Mouse (Mus musculus) heart, postnatal 14 days (tissue): Measurements from ENCODE around the gene Arpc3. TPM values are rescaled to one million over a fixed set of nuclear protein-coding genes. Genes with fewer than 3 reads are reported as not detected.
"Not testable (repeated sequence)": the region's sequence is repeated elsewhere in the genome, so short reads cannot be mapped to it uniquely, and the experiment has no call there.

ENCODE experiments used
- DNase-seq, 2 experiments: peaks; one replicate each; pipeline ENCODE4 v3.0.0; 2021 to 2022
- intact Hi-C: fragments of 180-260 bp; cut with DNase I; formaldehyde crosslinking; loops from one replicate; pipeline ENCODE4 v1.15.1; 2025
- total RNA-seq, 2 experiments: library from RNA; stranded (reverse); gene quantifications; 2 replicates each; pipeline ENCODE4 v1.2.3; 2021

The Arpc3 gene
- total RNA-seq, 2 experiments from 2014 or later, result 104 to 115 TPM

GRCm38 (mm10) chr5:122423083-122423482 lies 31.4 kb downstream of the Arpc3 start:
- intact Hi-C loops, result loop anchor here (5.0 kb wide), 1 partner anchor 304 kb away; no protein-coding TSS in a partner anchor
- DNase-seq, result no peak

DNA sequence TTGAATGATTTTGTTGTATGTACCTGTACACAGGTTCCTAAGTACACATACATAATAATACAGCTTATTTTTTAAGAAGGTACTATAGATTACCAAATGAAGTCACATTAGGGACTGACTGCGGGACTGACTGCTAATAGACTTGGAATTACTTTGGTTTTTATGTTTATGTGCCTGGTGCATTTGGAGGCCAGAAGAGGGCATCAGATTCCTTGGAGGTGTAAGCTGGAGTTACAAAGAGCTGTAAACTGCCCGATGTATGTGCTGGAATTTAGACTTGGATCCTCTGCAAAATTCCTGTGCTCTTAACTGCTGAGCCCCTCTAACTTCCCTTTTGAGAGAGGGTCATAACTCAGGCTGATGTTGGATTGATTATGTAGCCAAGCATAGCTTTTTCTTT lies 33.9 kb downstream of the Arpc3 start:
- intact Hi-C loops, result no loop called here
- DNase-seq, result no peak

- intact Hi-C loops, result no loop called here
- DNase-seq, result no peak
These were observed 38.5 kb downstream of the Arpc3 start for GRCm38 (mm10) chr5:122430036-122430775.

GRCm38 (mm10) chr5:122431221-122431620 lies 39.5 kb downstream of the Arpc3 start:
- intact Hi-C loops, result no loop called here
- no peak for DNase-seq

GRCm38 (mm10) chr5:122434541-122434940 lies 42.9 kb downstream of the Arpc3 start:
- intact Hi-C loops, result no loop called here
- no peak for DNase-seq

GRCm38 (mm10) chr5:122439400-122440094 lies 47.9 kb downstream of the Arpc3 start:
- intact Hi-C loops, result no loop called here
- peak; percentile 46 to 58 for DNase-seq

DNA sequence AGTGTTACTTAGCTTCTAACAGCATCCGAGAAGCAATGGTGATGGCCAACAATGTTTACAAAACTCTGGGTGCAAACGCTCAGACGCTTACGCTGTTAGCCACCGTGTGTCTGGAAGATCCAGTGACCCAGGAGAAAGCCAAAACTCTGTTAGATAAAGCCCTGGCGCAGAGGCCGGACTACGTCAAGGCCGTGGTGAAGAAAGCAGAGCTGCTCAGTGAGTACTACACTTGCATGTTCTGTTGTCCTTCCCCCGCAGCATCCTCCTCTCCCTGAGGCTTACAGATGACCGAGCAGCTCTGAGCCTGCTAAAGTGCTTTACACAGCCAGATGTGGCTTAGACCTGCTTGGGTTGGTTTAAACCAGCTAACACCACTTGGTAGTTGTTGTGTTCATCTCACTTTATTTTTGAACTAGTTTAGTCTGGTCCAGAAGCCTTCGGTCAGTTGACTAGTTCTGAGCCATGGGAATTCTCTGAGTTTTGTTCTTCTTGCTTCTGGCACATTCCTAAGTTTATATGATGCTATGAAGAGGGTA lies 48.5 kb downstream of the Arpc3 start:
- peak; percentile 58 to 65 for DNase-seq
- intact Hi-C loops, result no loop called here

DNA sequence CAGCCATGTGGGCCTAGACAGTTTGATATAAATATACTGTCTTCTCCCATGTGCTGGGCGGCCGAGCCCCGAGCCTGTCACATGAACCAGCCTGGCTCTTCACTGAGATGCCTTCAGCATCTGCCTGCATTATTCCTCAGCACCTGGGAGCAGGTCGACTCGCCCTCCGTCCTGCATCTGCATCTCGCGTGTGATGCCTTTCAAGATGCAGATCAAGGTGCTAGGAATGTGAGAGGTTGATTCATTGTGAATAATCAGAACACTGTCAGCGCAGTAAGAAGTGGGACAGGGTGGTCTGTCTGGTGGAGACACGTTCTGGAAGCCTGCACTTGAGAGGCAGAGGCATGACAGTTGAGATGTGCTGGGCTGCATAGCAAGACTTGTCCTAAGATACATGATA lies 52.8 kb downstream of the Arpc3 start:
- no peak for DNase-seq
- intact Hi-C loops, result no loop called here

GRCm38 (mm10) chr5:122445051-122445610 lies 53.5 kb downstream of the Arpc3 start:
- intact Hi-C loops, result loop anchor here (5.0 kb wide), 1 partner anchor 43 kb away; no protein-coding TSS in a partner anchor
- no peak for DNase-seq

DNA sequence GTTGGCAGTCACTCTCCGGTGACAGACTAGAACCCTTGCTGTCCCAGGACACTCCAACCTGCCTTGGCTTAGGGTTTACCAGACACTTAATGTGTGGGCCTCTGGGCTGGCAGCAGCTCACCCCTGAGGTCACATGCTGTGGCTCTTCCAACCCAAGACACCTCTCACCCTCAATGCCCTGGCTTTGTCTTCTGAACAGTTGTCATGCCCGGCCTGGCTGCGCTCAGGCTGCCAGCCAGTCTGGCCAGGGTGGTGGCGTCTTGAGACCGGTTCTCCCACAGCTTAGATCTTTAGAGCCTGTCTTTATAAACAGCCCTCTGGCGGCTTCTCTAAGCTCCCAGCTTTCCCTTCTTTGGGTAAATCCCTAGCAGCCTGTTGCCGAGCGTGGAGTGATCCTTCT lies 56.2 kb downstream of the Arpc3 start:
- intact Hi-C loops, result loop anchor here (5.0 kb wide), 1 partner anchor 46 kb away; no protein-coding TSS in a partner anchor
- DNase-seq, result no peak

GRCm38 (mm10) chr5:122448869-122449268 lies 57.2 kb downstream of the Arpc3 start:
- intact Hi-C loops, result loop anchor here (5.0 kb wide), 1 partner anchor 47 kb away; no protein-coding TSS in a partner anchor
- no peak for DNase-seq

GRCm38 (mm10) chr5:122449946-122450345 lies 58.3 kb downstream of the Arpc3 start:
- intact Hi-C loops, result loop anchor here (5.0 kb wide), 1 partner anchor 48 kb away; no protein-coding TSS in a partner anchor
- DNase-seq, result peak in 1 of 2 experiments; percentile 57

GRCm38 (mm10) chr5:122450913-122451317 lies 59.2 kb downstream of the Arpc3 start:
- intact Hi-C loops, result no loop called here

GRCm38 (mm10) chr5:122451324-122451723 lies 59.6 kb downstream of the Arpc3 start:
- DNase-seq, result no peak
- intact Hi-C loops, result no loop called here

More at GRCm38 (mm10) chr5:122450913-122451317, 59.2 kb downstream of the Arpc3 start:
- peak in 1 of 2 experiments; percentile 63 for DNase-seq

- no peak for DNase-seq
- intact Hi-C loops, result no loop called here
These were observed 60.5 kb downstream of the Arpc3 start for GRCm38 (mm10) chr5:122452194-122452593.

- no peak for DNase-seq
- intact Hi-C loops, result no loop called here
These were observed 61.5 kb downstream of the Arpc3 start for GRCm38 (mm10) chr5:122453188-122453587.

DNA sequence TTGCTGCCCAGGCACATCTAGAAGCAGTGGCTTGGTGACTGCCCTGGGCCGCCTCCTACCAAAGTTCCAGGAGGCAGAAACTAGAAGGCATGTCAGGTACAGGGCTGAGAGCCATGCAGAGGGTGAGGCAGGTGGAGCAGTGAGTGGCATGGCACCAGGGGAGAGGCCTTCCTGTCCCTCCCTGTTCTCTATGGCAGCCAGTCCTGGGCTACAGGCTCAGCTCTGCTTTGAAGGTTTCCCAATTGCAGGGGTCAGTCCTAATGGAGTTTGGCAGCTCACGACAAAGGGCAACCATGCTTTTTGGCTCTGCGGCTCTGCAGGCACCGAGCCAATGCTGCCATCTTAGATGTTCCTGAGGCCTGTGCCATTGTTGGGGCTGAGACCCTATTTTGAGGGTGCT lies 62.8 kb downstream of the Arpc3 start:
- intact Hi-C loops, result no loop called here
- DNase-seq, result no peak

- DNase-seq, result no peak
- intact Hi-C loops, result no loop called here
These were observed 63.2 kb downstream of the Arpc3 start for GRCm38 (mm10) chr5:122454883-122455282.

- intact Hi-C loops, result no loop called here
- no peak for DNase-seq
These were observed 63.9 kb downstream of the Arpc3 start for GRCm38 (mm10) chr5:122455584-122455983.

- DNase-seq, intact Hi-C loops: not testable (repeated sequence)
These were observed 65.4 kb downstream of the Arpc3 start for GRCm38 (mm10) chr5:122457054-122457453.

GRCm38 (mm10) chr5:122458066-122458465 lies 66.4 kb downstream of the Arpc3 start:
- no peak for DNase-seq
- intact Hi-C loops, result no loop called here
